Mouse (Mus musculus): ENCODE measurements around the gene Crtam.

Crtam gene

DNA sequence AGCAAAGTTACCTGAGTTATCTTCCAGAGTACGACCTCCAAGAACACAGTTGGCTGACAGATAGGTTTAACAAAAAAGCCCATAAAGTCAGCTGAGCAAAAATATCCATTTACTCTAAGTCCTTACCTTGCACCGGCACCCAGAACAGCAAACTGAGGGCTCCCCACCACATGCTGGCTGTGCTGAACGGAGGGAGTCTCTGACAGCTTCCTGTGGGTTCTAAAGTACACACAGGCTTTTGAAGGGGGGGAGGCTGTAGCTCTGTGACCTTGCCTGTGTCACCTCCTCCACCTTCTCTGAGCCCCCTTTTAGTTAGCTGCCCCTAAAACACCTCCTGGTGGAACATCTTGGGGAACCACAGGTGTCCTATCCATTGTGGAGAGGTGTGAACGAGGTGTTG is at the start of gene Crtam:
Gene Crtam (minus strand): TSS at position 214 of the 400 bp plus-strand sequence.
- DNase-seq (ENCODE audit: low spot score in 2 of 2) = no peak

DNA sequence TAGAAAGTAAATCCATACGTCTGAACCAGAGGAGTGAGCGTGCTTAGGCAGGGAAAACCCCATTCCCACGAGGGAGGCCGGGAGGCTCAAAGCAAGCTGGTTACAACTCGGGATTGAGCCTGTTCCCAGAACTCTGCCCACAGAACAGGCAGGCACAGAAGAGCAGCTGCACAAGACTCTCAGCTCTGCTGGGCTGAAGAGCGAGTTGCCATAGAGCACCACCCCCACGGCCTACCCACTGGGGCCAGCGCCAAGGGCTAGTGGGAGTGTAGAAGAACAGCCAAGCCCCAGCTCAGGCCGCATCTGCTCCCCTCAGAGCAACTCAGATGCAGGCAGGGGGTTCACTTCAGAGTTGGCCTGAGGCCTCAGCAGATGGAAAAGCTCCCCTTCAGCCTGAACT is 49.7 kb upstream of the Crtam start:
- DNase-seq (ENCODE audit: low spot score in 2 of 2) = no peak

DNA sequence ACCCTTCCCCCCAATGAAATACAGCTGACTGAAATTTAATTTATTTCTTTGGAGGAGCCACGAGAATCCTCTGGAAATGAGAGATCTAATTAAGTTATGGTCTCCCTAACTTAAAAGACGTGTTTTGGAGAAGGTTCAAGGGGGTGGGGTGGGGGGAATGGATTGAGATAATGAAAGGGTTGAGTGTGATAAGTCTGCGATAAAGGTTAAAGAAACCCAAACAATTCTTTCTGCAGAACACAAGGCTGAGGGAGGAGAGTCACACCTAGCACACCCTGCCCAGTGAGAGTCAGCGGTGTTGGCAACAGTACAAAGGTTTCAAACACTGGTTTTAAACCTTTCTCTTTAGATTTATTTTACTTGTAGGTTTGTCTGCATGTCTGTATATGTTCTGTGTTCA is 49.0 kb upstream of the Crtam start:
- DNase-seq (ENCODE audit: low spot score in 2 of 2) = no peak

DNA sequence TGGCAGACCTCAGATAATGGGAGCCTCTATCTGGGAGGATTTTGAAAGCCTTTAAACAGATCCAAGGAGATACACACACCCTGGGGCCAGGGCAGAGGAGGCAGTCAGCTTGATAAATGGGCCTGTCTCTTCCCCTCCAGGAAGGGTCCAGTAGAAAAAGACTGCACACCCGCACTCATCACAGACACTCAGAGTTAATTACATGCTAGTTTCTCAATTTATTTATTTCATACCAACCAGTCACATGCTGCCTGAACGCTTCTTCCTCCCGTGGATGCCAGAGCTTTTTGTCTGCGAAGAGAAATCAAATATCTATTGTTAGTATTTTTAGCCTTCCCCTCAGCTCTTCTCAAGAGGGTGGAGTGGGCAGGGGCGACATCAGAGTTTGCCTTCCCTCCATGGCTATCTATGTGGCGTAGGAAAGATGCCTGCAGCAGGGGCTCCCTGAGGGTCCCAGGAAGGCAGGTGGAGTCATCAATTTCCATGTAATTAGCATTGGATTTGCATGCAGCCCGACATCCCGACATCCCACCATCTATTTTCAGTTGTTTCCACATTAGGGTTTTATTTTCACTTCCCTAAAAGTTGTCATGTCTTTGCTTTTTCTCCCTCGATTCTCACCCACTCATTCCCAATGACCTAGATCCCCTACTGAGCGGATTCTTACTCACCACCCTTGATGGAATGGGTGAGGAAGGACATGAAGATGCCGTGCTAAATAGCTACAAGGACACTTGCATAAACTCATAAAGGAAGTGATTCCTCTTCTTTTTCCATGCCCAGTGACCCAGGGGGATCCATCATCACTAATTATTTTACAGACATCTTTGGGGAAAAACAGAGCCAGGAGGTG is 46.9 kb upstream of the Crtam start:
- DNase-seq (ENCODE audit: low spot score in 2 of 2) = no peak

DNA sequence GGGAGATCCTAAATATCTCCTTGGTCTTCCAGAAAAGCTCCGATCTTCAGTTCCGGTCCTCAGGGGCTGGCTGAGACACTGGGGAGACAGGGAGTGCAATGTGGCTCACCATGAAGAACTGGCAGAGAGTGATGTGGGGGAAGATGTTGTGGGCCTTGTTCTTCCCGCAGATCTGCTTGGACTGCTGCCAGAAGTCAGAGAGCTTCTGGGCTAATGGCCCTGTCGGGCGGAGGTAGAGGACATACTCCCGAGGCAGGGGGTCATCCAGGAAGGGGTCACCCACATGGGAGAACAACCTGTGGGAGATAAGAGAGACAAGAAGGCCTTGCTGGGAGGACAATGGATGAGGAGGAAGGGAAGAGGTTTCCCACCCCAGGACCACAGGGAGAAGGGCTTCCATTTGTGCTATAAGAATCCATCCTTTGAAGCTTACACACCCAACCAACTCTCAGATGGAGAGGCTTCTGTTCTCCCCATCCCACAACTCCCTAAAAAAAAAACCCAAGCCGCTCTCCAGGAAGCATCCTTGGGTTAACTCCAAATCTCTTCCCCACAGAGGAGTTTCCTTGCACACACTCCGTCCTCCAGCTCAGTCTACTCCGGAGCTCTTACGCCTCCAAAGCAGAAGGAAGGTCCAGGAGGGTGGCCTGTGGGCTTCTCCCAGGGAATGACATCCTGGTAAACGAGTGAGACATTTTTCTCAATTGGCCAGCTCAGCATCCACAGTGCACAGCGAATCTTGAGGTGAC is 46.1 kb upstream of the Crtam start:
- DNase-seq (ENCODE audit: low spot score in 2 of 2) = no peak

DNA sequence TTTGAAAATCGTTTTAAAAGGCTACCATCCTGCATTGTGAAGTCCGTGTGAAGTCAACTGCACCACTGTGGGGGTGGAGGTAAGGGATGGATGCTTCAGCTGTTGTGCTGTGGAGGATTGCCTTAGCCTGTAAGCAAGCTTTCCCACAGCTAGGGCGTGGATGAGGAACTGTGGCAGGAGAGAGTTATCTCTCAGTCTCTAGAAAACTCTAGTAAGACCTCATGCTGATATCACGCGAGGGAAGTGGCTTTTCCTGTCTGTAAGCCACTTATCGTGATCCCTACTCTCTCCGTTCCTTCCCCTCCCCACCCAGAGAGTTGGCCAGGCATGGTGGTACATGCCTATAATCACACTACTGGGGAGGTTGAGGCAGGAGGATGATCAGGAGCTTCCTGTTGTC is 44.9 kb upstream of the Crtam start:
- no peak for DNase-seq (ENCODE audit: low spot score in 2 of 2)

DNA sequence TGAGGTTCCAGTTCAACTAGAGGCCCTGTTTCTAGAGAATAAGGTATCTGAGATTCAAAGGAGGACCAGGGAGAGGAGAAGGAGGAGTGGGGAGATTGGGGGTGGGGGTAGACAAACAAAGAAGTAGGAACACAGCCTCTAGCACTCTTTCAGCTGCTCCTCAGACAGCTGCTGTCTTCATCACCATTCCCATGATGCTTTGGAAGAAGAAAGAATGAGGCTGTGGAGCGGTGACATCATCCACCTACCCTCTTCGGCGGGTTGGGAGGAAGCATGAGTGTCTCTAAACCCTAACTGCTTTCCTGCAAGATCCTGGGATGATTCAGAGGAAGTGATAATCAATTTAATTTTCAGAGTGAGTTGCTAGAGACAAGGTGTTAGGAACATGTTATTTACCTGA is 44.4 kb upstream of the Crtam start:
- no peak for DNase-seq (ENCODE audit: low spot score in 2 of 2)

DNA sequence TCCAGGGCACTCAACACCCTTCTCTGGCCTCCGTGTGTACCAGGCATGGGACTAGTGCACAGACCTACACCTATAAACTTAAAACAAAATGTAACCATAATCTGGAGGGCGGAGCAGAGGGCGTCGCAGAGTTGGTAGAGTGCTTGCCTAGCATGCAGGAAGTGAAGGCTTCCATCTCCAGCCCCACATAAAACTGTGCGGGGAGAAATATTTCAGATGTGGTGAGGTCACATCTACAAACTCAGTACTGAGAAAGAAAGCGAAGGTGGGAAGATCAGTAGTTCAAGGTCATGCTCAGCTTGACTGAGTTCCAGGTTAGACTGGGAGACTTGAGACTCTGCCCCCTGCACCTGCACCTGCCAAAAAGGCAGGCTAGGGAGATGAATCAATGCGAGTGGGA is 43.8 kb upstream of the Crtam start:
- DNase-seq (ENCODE audit: low spot score in 2 of 2) = no peak

DNA sequence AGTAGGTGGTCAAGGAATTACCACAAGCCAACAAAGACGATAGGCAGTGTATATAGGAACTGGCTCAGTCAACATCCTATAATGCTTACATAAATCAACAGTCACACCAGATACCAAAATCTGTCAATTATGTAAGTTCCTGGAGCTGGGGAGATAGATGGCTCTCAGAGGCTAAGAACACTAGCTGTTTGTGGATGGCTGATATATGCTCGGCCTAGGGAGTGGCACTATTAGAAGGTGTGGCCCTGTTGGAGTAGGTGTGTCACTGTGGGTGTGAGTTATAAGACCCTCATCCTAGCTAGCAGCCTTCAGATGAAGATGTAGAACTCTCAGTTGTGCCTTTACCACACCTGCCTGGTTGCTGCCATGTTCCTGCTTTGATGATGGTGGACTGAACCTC is 43.2 kb upstream of the Crtam start:
- DNase-seq (ENCODE audit: low spot score in 2 of 2) = no peak

DNA sequence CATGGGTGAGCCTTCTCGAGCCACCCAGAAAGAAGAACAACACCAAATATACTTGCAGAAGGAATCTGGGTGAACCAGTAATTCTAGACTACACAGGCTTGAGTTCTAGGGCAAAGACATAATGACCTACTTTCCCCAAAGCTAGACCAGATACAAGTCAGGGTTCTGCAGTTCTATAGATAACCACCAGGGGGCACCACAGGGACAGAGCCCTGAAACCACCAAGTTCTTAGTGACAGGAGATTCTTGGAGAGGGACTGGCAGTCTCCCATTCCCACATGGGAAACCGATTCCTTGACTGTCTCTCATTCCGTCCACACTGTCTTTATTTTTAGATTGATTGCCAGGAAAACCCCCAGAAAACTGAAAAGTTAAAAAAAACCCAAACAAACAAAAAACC is 40.2 kb upstream of the Crtam start:
- DNase-seq (ENCODE audit: low spot score in 2 of 2) = peak; percentile 69 to 79

DNA sequence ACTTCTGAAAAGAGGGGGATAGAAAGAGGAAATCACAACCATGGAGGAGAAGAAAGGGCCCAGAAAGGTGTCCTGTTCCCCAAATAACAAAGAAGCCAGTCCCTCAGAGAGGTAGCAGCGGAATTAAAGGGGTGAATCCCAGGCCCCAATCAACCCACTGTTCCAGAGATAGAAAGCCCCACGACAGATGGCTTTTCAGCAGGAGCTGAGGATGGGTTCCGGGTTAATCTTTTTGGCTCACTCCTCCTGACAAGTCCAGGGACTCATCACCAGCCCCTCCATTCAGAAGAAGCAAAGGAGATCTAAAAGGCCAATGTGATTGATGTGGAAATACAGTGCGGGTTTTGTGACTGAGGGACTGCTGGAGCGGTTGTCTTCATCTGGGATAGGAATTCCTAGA is 39.2 kb upstream of the Crtam start:
- DNase-seq (ENCODE audit: low spot score in 2 of 2) = no peak

DNA sequence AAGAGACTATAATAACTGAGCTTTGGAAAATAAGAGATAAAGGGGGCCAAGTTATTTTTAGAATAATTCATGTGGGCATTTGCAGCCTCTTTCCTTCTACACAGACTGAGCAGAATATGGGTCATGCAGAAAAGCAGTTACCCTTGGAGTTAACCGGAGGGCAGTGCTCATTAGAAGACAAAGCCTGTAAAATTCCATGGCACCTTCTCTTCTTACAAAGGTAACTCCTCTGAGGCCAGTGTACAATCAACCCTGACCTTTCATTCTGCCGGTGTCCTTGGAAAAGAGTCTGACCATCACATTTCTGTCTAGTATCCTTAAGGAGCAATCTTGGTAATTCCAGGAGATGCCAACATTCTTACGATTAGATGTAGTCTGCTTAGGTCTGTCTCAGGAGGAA is 37.0 kb upstream of the Crtam start:
- no peak for DNase-seq (ENCODE audit: low spot score in 2 of 2)

DNA sequence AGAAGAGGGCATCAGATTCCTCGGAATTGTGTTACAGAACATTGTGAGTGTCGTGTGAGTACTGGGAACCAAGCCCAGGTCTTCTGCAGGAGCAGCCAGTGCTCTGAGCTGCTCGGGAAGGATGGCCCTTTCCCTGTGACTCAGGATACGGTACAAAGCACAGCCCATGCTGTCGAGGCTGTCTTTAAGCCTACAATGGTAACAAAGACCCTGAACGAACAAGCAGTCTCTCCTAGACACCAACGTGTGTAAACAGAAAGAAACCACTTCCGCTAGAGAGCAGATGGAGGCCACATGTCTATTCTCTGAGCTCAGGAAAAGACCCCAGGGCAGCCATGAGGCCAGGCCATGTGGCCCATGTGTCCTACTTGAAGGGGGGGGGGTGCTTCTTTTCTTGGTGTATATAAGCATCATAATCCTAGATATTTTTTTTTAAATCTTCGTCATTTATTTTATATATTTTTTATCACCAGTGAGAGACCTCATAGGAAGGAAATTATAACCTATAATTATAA is 33.8 kb upstream of the Crtam start:
- no peak for DNase-seq (ENCODE audit: low spot score in 2 of 2)

DNA sequence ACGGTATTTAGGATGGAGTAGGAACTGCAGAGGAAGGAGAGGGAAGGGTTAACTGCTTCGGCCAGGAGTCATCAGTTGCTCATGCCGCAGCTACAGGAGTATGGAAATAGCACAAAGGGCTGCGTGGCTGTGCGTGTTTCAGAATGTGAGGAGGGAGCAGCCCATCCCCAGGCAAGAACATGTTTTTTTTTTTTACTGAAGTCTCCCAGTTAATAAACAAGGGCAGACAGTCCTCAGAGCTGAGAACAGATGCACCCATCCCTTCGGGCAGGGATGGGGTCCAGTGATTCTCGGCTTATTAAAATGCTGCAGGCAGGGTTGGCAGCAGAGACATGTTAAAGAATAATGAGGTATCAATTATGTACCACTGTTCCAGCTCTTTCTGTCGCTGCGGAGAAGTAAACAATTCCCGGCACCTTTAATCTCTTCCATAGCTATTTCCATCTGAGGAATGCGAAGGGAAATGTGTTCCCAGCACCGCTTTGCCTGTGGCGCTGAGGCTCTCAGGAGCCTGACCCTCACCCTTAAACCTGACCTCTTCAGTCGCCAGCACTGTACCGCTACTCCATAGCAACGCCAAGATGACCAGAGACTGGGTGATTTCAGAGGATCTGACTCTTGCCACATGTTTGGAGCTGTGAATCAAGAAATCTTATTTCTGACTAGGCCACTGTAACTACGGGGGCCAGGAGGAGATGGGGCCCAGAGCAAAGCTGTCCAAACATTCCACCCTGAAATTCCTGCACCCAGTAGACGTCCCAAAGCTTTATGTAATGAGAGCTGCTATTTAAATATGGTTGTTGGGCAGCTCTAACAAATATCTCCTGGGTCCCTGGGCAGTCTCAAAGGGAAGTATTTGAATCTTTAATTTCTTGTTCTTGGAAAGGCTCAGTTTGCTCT is 27.4 kb upstream of the Crtam start:
- DNase-seq (ENCODE audit: low spot score in 2 of 2) = no peak

DNA sequence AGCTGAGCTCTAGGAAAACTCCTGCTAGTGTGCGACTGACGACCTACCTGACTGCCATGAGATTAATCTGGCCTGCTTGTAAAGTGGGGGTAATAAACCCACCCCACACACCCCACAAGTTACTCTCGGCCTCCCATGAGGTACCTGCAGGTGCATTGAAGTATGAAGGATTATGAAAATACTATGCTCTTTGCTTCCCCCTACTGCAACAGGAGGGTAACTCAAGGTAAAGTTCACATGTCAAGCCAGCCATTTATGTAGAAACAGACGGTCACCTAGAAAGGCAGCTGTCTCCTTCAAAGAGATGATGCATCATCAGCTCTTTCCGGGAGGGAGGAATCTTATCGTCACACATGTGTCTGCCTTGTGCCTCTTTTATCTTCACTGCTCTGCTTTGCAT is 25.4 kb upstream of the Crtam start:
- DNase-seq (ENCODE audit: low spot score in 2 of 2) = no peak

DNA sequence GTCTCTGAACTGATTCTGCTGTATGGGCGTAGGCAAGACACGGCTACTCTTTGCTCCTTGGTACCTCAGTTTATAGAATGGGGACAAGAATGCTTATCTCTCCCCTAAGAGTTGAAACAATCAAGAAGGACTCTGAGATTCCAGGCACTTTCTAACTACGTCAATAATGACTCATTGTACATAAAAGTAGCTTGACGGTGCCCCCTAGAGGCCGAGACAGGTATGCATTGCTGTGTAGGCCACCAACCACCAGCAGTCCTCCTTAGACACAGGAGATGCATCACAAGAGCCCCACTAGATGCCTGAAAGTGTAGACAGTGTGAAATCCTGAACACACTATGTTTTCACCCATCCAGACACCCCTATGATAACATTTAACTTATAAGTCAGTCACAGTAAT is 24.0 kb upstream of the Crtam start:
- no peak for DNase-seq (ENCODE audit: low spot score in 2 of 2)

DNA sequence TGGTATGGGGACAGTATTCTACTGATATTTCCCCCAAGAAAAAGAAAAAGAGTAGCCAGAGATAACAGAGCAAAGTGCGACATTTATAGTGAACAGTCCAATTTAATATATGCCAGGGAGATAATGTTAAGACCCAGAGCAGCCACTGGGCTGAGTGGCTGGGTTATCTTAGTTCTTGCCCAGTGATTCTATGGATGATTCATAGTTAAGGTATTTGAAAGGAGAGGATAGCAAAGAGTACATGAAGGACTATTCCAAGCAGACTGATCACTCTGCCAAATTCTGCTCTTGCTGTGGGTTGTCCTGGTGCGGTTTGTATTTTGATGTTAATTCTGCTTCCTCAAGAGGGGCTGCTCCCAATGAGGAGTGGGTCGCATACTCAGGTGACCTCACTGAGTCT is 17.3 kb upstream of the Crtam start:
- DNase-seq (ENCODE audit: low spot score in 2 of 2) = no peak

DNA sequence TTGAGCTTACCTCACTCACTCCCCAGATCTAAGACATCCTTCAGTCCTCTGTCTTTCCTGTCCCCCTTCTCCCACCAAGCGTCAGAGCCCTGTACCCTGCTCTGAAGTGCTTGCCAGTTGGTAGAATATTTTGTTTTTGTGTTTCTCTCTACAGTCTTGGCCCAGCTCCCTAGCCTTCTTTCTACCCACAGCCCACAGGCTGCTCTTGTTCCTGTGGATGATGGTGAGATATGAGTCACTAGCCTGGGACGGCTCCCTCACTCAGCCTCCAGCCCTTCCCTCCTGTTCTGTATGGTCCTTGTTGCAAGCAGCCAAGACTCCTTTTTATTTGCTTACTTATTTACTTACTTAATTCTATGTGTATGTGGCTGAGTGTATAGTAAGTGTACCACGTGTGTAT is 16.1 kb upstream of the Crtam start:
- no peak for DNase-seq (ENCODE audit: low spot score in 2 of 2)

DNA sequence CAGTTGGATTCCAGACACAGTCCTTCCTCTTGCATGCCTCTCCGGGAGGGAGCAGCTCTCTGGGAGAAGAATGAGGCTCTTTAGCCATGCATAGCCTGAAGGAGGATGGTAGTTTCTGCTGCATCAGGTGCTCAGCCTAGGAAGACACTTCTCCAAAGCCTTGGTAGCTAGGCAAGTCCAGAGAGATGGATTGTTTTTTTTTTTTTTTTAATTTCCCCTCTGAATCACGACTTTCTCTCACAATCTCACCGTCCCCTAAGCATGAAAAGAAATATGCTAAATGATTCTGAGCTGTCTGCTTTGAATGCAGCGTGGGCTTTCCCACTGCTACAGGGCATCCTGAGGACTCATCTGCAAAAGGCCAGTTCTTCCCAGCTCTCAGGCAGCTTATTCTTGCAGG is 10.1 kb upstream of the Crtam start:
- no peak for DNase-seq (ENCODE audit: low spot score in 2 of 2)

DNA sequence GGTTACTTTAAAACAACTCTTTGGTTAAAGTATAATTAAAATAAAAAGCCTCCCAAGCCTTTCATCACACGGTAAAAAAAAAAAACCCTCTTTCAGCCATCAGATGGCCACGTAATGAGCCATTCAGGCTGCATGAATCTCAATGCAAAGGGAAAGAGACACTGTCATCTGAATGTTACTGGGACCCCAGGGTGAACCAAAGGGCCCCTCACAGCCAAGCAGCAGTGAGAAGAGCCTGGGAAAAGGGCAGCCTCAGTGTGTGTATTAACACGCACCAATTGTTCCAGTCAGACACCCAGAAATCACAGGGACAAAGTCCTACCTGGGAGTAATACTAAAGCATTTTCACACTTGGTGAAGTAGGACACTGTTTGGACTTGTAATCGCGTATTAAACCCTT is 8.0 kb upstream of the Crtam start:
- DNase-seq (ENCODE audit: low spot score in 2 of 2) = no peak

DNA sequence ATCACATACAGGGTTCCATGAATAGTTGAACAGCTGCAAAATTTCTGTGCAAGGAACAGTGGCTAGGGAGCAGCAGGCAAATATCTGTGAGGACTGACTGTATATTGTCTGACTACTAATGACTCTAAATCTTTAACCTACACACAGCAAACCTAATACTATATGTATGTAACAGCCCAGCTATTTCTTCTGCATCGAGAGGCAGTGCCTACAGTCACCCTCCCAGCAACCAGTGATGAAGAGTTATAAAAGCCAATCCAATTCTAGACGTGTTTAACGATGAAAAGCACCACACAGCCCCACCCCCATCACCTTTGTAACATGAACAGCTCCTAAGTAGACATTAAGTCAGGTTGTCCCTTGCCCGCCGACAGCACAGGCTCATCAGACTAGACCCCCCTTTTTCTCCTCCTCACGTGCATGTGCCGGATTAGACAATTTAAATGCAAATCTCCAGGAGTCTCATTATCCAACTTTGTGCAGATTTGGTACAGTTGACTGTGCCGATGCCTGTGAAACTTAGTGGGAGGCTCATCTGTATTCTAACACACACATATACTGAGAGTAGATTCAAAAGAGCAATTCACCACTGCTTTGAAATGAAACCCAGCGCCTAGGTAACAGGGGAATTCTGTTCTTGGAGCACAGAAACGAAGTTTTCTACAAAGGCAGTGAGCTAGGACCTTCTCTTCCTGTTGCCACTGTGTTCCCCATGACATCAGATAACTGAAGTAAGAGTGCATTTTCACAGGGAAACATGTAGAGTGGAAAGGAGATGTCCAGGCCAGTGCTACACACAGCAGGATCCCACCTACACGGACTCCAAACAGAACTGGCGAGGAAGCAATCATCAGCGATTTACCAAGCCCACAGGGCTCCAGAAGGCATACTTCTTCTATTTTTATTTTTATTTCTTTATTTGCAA is 7.3 kb upstream of the Crtam start:
- DNase-seq (ENCODE audit: low spot score in 2 of 2) = no peak

Data from urinary bladder, adult 18-20 months (tissue).